Mouse (Mus musculus) testis, adult 2 months (tissue): ENCODE data around the gene Xcl1. TPM values are rescaled to one million over a fixed set of nuclear protein-coding genes. Genes with fewer than 3 reads are reported as not detected.
"Not testable (repeated sequence)": the region's sequence is repeated elsewhere in the genome, so short reads cannot be mapped to it uniquely, and the experiment has no call there.

ENCODE experiments used
- H3K27ac ChIP-seq: fragments of 200-500 bp; 2 replicates; pipeline ENCODE4 v1.5.1; 2012; ENCODE audit warnings: low read depth, low read length; ENCODE audit not compliant: control insufficient read depth, insufficient read depth
- H3K27me3 ChIP-seq: fragments of 200-500 bp; 2 replicates; pipeline ENCODE4 v1.6.1; 2012; ENCODE audit warnings: mild to moderate bottlenecking, low read length, moderate library complexity; ENCODE audit not compliant: control insufficient read depth, insufficient read depth
- H3K36me3 ChIP-seq: fragments of 200-500 bp; 2 replicates; pipeline ENCODE4 v1.6.1; 2012; ENCODE audit warnings: mild to moderate bottlenecking, low read length; ENCODE audit not compliant: control insufficient read depth, insufficient read depth
- H3K4me1 ChIP-seq: fragments of 200-500 bp; 2 replicates; pipeline ENCODE4 v1.6.1; 2012; ENCODE audit warnings: low read length; ENCODE audit not compliant: control insufficient read depth, insufficient read depth
- H3K4me3 ChIP-seq: fragments of 200-500 bp; 2 replicates; pipeline ENCODE4 v1.5.1; 2012; ENCODE audit warnings: low read depth, mild to moderate bottlenecking, low read length, moderate library complexity, mixed read lengths; ENCODE audit not compliant: control insufficient read depth
- CTCF ChIP-seq: fragments of 200-500 bp; IDR thresholded peaks from 2 replicates; pipeline ENCODE4 v1.5.1; 2012; ENCODE audit warnings: low read depth, mild to moderate bottlenecking, inconsistent platforms, low read length, moderate library complexity; ENCODE audit not compliant: control insufficient read depth, insufficient read depth, insufficient replicate concordance
- POLR2A ChIP-seq: fragments of 200-500 bp; IDR thresholded peaks from 2 replicates; pipeline ENCODE4 v1.6.1; 2012; ENCODE audit warnings: low read depth, mild to moderate bottlenecking, inconsistent platforms, low read length, moderate library complexity; ENCODE audit not compliant: control insufficient read depth
- polyA plus RNA-seq: library from polyadenylated mRNA; depleted of rRNA; stranded (reverse); fragments of >200 nt; gene quantifications from 2 replicates; pipeline ENCODE4 v1.2.3, GENCODE M21; 2012; rRNA removed

Gene Xcl1
- polyA plus RNA-seq = 0.43 and 0.69 TPM in 2 replicates

DNA sequence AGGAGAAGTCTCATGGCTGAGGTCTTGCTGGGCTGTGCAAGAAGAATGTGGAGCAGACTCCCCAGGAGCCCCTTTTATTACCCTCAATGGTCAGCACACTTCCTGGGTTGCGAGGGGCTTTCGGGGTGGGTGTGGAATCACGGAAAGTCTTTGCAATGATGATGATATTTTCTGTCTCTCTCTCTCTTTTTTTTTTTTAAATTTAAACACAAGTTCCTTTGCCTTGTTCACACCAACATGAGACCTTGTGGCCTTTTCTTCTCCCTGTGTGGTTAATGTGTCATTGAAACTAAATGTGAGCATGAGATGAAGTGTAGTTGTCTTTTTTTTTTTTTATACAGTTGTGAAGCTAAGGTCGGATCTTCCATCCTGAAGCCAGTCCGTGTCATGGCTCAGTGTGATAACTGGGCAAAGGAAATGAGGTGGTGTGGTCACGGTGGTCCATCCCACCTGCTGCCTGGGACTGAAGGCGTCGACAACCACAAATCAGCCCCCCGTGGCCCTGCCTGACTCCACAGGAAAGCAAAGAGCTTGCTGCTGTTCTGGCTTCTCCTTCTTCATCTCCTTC lies at the start of gene Xcl1:
Gene Xcl1 (minus strand): TSS at position 51 of the 568 bp plus-strand sequence.
- TF ChIP-seq POLR2A (no peak), CTCF (no peak)
- Histone ChIP-seq H3K27me3 (no peaks in the 10 kb centered on the region), H3K4me3 (no peak within 1 kb of the TSS), H3K36me3 (no peaks in the 10 kb centered on the region), H3K27ac (no peak within 1 kb of the TSS), H3K4me1 (no peaks in the 10 kb centered on the region)

DNA sequence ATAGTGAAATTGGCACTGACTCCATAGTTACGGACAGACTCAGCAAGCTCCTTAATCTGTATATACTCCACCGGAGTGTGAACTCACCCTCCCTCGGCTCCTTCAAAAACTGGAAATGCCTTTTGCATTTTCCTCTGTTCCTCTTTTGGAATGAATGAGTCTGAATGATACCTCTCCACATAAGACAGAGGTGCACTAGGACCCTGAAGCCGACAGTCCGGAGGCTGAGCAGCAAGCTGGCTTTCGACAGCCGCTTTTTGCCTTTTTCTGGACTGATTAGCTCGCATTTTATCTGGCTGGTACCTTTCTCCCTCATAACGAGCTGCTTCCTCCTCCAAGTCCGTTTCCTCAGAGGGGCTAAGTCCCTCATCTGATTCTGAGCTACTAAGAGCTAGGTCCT lies 49.4 kb upstream of the Xcl1 start:
- H3K4me3 ChIP-seq, H3K36me3 ChIP-seq, H3K4me1 ChIP-seq, H3K27me3 ChIP-seq, H3K27ac ChIP-seq: not testable (repeated sequence)

DNA sequence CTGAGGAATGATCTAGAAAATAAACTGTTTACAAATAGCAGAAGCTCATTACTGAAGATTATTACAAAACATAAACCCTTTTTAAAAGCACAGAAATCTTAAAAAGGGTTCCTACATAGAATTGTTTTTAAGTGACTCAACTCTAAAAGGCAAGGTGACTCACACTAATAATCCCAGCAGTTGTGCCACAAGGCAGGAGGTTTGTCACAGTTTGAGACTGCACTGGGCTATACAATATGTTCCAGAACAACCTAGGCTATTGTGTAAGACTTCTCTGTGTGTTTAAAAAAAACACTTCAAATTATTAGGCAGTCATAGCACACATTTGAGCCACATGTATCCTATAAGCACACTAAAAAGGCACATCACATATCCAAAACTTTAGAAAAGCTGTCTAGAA lies 42.0 kb upstream of the Xcl1 start:
- TF ChIP-seq POLR2A = no peak
- no peak for TF ChIP-seq CTCF
- Histone ChIP-seq H3K27ac (no peak overlapping the region), H3K4me1 (no peaks in the 10 kb centered on the region), H3K4me3 (no peak overlapping the region), H3K36me3 (no peaks in the 10 kb centered on the region), H3K27me3 (no peaks in the 10 kb centered on the region)

DNA sequence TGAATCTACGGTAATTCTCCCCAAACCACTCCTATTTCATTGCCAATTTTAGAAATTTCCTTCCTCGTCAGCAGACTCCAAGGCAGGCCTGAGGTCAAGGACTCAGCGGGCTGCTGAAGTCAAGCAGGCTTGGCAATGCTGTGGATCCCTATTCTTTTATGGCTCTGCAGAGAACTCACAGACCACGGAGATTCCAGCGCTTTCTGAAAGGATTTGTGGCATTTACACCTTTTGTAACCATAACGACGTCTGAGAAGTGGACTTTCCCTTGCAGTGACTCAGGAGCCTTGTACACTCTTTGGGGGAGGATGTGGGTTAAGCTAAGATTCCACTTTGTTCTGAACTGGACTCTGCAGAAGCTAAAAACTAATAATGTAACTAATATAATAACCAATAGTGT lies 40.4 kb upstream of the Xcl1 start:
- Histone ChIP-seq H3K27me3 (no peaks in the 10 kb centered on the region), H3K27ac (no peak overlapping the region), H3K4me3 (no peak overlapping the region), H3K36me3 (no peaks in the 10 kb centered on the region), H3K4me1 (no peaks in the 10 kb centered on the region)
- TF ChIP-seq POLR2A = no peak
- no peak for TF ChIP-seq CTCF

DNA sequence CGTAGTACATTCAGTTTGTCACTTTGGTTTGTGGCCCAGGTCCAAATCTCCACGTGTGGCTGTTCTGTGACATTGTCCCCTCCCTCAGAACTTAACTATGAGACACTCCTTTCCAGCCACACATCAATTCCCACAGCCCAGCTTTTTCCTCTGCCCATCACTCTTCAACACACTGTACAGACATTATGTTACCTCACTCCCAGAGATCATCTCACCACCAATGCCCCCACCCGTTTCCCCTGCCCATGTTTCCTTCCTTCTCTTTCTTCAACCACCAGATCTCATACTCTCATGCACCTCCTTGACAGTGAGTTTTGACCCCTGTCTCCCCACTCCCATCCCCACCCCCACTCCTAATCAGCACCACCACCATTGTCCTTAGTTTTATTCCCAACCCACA lies 39.9 kb upstream of the Xcl1 start:
- no peak overlapping the region for H3K4me3 ChIP-seq
- no peak for TF ChIP-seq POLR2A
- no peak for TF ChIP-seq CTCF
- H3K4me1 ChIP-seq = no peaks in the 10 kb centered on the region
- no peaks in the 10 kb centered on the region for H3K36me3 ChIP-seq
- H3K27me3 ChIP-seq = no peaks in the 10 kb centered on the region
- no peak overlapping the region for H3K27ac ChIP-seq

DNA sequence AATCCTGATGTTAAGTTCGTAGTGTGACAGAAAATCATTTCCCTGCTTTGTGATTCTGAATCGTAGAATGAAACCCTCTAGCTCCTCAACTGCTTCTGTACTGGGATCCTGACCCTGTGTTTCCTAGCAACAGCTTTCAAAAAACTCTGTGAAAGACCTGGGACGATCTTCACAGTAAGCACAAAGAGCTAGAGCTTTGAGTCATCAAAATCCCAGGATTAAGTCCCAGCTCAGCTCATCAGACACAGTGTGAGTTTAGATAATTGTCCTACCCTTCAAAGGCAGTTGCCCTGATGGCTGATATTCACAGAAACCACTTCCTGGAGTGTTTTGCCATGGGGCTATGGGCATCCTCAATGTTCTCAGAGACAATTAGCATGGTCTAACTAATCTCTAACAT lies 38.5 kb upstream of the Xcl1 start:
- H3K36me3 ChIP-seq = no peaks in the 10 kb centered on the region
- H3K4me3 ChIP-seq = no peak overlapping the region
- no peaks in the 10 kb centered on the region for H3K4me1 ChIP-seq
- no peak overlapping the region for H3K27ac ChIP-seq
- no peak for TF ChIP-seq POLR2A
- no peak for TF ChIP-seq CTCF
- H3K27me3 ChIP-seq = no peaks in the 10 kb centered on the region

DNA sequence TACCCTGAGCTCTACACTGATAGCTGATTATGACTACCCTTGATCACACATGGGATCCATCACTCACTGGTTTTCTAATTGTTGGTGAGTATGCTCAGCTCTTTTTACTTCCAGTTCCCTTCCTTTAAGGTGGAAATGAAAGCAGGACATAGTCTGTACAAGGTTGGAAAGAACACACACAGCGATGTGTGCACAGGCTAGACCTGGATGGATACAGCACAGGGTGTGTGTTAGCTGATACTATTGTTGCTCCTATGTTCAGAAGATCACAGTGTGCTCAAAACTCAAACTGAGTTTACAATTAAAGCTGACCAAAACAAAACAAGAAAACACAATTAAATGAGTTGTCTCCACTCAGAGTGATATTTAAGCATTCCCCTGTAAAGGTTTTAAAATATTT lies 38.0 kb upstream of the Xcl1 start:
- no peak overlapping the region for H3K4me3 ChIP-seq
- no peaks in the 10 kb centered on the region for H3K4me1 ChIP-seq
- H3K27ac ChIP-seq = no peak overlapping the region
- no peaks in the 10 kb centered on the region for H3K36me3 ChIP-seq
- H3K27me3 ChIP-seq = no peaks in the 10 kb centered on the region
- no peak for TF ChIP-seq CTCF
- no peak for TF ChIP-seq POLR2A

DNA sequence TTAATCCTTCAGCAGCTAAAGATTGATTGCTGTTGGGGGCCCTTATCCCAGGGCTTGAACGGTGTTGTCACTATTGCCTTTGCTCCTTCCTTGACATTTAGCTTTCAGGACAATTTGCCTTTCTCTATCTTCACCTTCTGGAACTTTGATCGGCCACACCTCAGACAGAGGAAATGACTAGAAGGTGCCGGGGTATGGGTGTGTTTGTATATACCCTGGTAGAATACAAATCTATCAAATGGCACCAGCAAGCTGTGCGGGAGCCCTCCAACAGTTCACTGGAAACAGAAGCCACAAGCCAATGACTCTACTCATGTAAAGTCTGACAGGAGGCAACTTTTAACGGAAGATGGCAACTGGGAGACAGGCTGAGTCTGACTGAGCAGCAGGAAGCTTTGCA lies 37.4 kb upstream of the Xcl1 start:
- no peaks in the 10 kb centered on the region for H3K4me1 ChIP-seq
- no peak overlapping the region for H3K27ac ChIP-seq
- TF ChIP-seq CTCF = no peak
- TF ChIP-seq POLR2A = no peak
- H3K27me3 ChIP-seq = no peaks in the 10 kb centered on the region
- H3K4me3 ChIP-seq = no peak overlapping the region
- H3K36me3 ChIP-seq = no peaks in the 10 kb centered on the region
